Mouse (Mus musculus): ENCODE results near the gene Ifna9. TPM values are rescaled to one million over a fixed set of nuclear protein-coding genes. Genes with fewer than 3 reads are reported as not detected.
"Not testable (repeated sequence)": the region's sequence is repeated elsewhere in the genome, so short reads cannot be mapped to it uniquely, and the experiment has no call there.

Ifna9 gene
- polyA plus RNA-seq, 1 experiment: not detected

GRCm38 (mm10) chr4:88561791-88562190 is 30.4 kb downstream of the Ifna9 start:
- Histone ChIP-seq H3ac (ENCODE audit: control insufficient read depth, insufficient read length, low read depth) (no peak overlapping the region), H3K27me3 (ENCODE audit: control insufficient read depth, insufficient read depth, insufficient read length) (no peaks in the 10 kb centered on the region), H3K79me3 (ENCODE audit: low read depth) (no peaks in the 10 kb centered on the region), H3K79me2 (ENCODE audit: control insufficient read depth, insufficient read depth) (no peaks in the 10 kb centered on the region), H3K36me3 (ENCODE audit: control insufficient read depth, insufficient read depth) (no peaks in the 10 kb centered on the region), H3K4me3 (ENCODE audit: insufficient read depth, poor library complexity, severe bottlenecking) (no peak overlapping the region)
- no peak for TF ChIP-seq CTCF (IDR thresholded peaks at IDR 0.05; ENCODE audit: control insufficient read depth, insufficient read depth, insufficient read length)
- TF ChIP-seq USF1 (IDR thresholded peaks at IDR 0.05; ENCODE audit: low read depth): no peak
- no peak for TF ChIP-seq MYOD1 (IDR thresholded peaks at IDR 0.05; ENCODE audit: control insufficient read depth, insufficient read length, low read depth)
- TF ChIP-seq FOSL1 (IDR thresholded peaks at IDR 0.05; ENCODE audit: insufficient read depth, low read length, poor library complexity, severe bottlenecking): no peak
- TF ChIP-seq CEBPB (IDR thresholded peaks at IDR 0.05; ENCODE audit: low read depth): no peak
- no peak for TF ChIP-seq MYOG (IDR thresholded peaks at IDR 0.05; ENCODE audit: control insufficient read depth, extremely low read depth, insufficient read length)
- TF ChIP-seq MAX (IDR thresholded peaks at IDR 0.05): no peak

- not testable (repeated sequence) for H3K79me2 ChIP-seq (ENCODE audit: control insufficient read depth, insufficient read depth); H3K27me3 ChIP-seq (ENCODE audit: control insufficient read depth, insufficient read depth, insufficient read length); H3K36me3 ChIP-seq (ENCODE audit: control insufficient read depth, insufficient read depth); H3K79me3 ChIP-seq (ENCODE audit: low read depth); H3ac ChIP-seq (ENCODE audit: control insufficient read depth, insufficient read length, low read depth); H3K4me3 ChIP-seq (ENCODE audit: insufficient read depth, poor library complexity, severe bottlenecking)
Measured at GRCm38 (mm10) chr4:88558145-88558544, 34.0 kb downstream of the Ifna9 start, which contains the start of gene Ifna15. Gene Ifna15 (minus strand): TSS chr4:88558245.

DNA sequence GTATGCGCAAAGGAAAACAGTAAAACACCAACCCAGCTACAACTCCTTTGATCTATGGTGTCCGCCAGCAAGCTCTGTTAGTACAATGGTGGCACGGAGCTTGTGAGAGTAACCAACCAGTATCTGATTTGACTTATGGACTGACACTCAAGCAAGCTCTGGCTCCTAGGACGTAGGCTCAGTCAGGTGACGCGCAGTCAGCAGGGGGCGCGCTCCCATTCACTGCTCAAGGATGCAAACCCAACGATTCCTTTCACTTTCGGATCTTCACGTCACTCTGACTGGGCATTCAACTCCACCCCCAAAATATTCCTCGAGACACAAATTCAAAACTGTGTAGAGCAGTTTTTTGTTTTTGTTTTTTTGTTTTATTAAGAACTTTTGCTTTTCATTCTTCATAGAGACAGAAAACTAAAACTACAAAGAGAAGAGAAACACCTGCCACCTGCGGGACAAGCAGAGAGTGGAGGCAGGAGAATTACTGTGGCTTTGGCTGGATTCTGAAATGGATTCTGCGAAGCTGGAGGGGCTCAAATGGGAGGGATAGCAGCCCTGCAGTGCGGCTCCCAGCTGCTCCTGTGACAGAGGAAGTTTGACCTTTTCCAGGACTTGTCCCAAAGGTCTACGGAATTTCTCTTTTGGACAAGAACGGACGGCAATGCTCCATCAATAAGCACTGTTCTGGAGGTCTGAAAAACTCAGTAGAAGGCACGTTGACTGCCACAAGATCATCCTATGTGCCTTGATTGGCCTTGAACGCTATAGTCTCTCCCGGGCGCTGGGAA is 41.8 kb downstream of the Ifna9 start:
- H3K4me3 ChIP-seq (ENCODE audit: insufficient read depth, poor library complexity, severe bottlenecking): peak overlapping the region; percentile 21
- no peaks in the 10 kb centered on the region for H3K79me2 ChIP-seq (ENCODE audit: control insufficient read depth, insufficient read depth)
- peak overlapping the region; percentile 37 for H3ac ChIP-seq (ENCODE audit: control insufficient read depth, insufficient read length, low read depth)
- H3K79me3 ChIP-seq (ENCODE audit: low read depth): no peaks in the 10 kb centered on the region
- no peaks in the 10 kb centered on the region for H3K36me3 ChIP-seq (ENCODE audit: control insufficient read depth, insufficient read depth)
- TF ChIP-seq MAX (IDR thresholded peaks at IDR 0.05): no peak
- peak; percentile 93 for TF ChIP-seq CTCF (IDR thresholded peaks at IDR 0.05; ENCODE audit: control insufficient read depth, insufficient read depth, insufficient read length)
- TF ChIP-seq USF1 (IDR thresholded peaks at IDR 0.05; ENCODE audit: low read depth): peak; percentile 60
- no peaks in the 10 kb centered on the region for H3K27me3 ChIP-seq (ENCODE audit: control insufficient read depth, insufficient read depth, insufficient read length)

GRCm38 (mm10) chr4:88547986-88548385 is 44.2 kb downstream of the Ifna9 start:
- no peak for TF ChIP-seq MYOG (IDR thresholded peaks at IDR 0.05; ENCODE audit: control insufficient read depth, extremely low read depth, insufficient read length)
- no peak for TF ChIP-seq USF1 (IDR thresholded peaks at IDR 0.05; ENCODE audit: low read depth)
- TF ChIP-seq MAX (IDR thresholded peaks at IDR 0.05): no peak
- no peak for TF ChIP-seq CTCF (IDR thresholded peaks at IDR 0.05; ENCODE audit: control insufficient read depth, insufficient read depth, insufficient read length)
- TF ChIP-seq CEBPB (IDR thresholded peaks at IDR 0.05; ENCODE audit: low read depth): no peak
- H3K4me3 ChIP-seq (ENCODE audit: insufficient read depth, poor library complexity, severe bottlenecking): no peak overlapping the region
- no peaks in the 10 kb centered on the region for H3K79me3 ChIP-seq (ENCODE audit: low read depth)
- no peaks in the 10 kb centered on the region for H3K79me2 ChIP-seq (ENCODE audit: control insufficient read depth, insufficient read depth)
- no peaks in the 10 kb centered on the region for H3K36me3 ChIP-seq (ENCODE audit: control insufficient read depth, insufficient read depth)
- H3K27me3 ChIP-seq (ENCODE audit: control insufficient read depth, insufficient read depth, insufficient read length): no peaks in the 10 kb centered on the region
- no peak overlapping the region for H3ac ChIP-seq (ENCODE audit: control insufficient read depth, insufficient read length, low read depth)

- no peaks in the 10 kb centered on the region for H3K79me2 ChIP-seq (ENCODE audit: control insufficient read depth, insufficient read depth)
- no peak overlapping the region for H3K4me3 ChIP-seq (ENCODE audit: insufficient read depth, poor library complexity, severe bottlenecking)
- no peaks in the 10 kb centered on the region for H3K79me3 ChIP-seq (ENCODE audit: low read depth)
- no peak overlapping the region for H3ac ChIP-seq (ENCODE audit: control insufficient read depth, insufficient read length, low read depth)
- H3K36me3 ChIP-seq (ENCODE audit: control insufficient read depth, insufficient read depth): no peaks in the 10 kb centered on the region
- H3K27me3 ChIP-seq (ENCODE audit: control insufficient read depth, insufficient read depth, insufficient read length): no peaks in the 10 kb centered on the region
- TF ChIP-seq MAX (IDR thresholded peaks at IDR 0.05): no peak
- TF ChIP-seq MYOD1 (IDR thresholded peaks at IDR 0.05; ENCODE audit: control insufficient read depth, insufficient read length, low read depth): no peak
- no peak for TF ChIP-seq MYOG (IDR thresholded peaks at IDR 0.05; ENCODE audit: control insufficient read depth, extremely low read depth, insufficient read length)
- no peak for TF ChIP-seq CEBPB (IDR thresholded peaks at IDR 0.05; ENCODE audit: low read depth)
- TF ChIP-seq CTCF (IDR thresholded peaks at IDR 0.05; ENCODE audit: control insufficient read depth, insufficient read depth, insufficient read length): no peak
- TF ChIP-seq USF1 (IDR thresholded peaks at IDR 0.05; ENCODE audit: low read depth): no peak
- TF ChIP-seq FOSL1 (IDR thresholded peaks at IDR 0.05; ENCODE audit: insufficient read depth, low read length, poor library complexity, severe bottlenecking): no peak
Measured at GRCm38 (mm10) chr4:88543649-88544234, 48.4 kb downstream of the Ifna9 start.

Other genes with a start within 250 kb of the Ifna9 start
- 1.7 TPM for gene Hacd4, start 153.5 kb downstream of the Ifna9 start, polyA plus RNA-seq (2012; fragmentation: generic; extraction: Trizol)
- not detected for gene Ifnb1, start 69.6 kb downstream of the Ifna9 start, polyA plus RNA-seq (2012; fragmentation: generic; extraction: Trizol)
- not detected for gene Ifna15, start 34.1 kb downstream of the Ifna9 start, polyA plus RNA-seq (2012; fragmentation: generic; extraction: Trizol)
- gene Ifna14, start 20.6 kb downstream of the Ifna9 start, polyA plus RNA-seq (2012; fragmentation: generic; extraction: Trizol): not detected
- gene Ifna12, start 11.0 kb upstream of the Ifna9 start, polyA plus RNA-seq (2012; fragmentation: generic; extraction: Trizol): not detected
- not detected for gene C87499, start 42.0 kb upstream of the Ifna9 start, polyA plus RNA-seq (2012; fragmentation: generic; extraction: Trizol)
- not detected for gene Ifna13, start 52.1 kb upstream of the Ifna9 start, polyA plus RNA-seq (2012; fragmentation: generic; extraction: Trizol)
- not detected for gene Ifna16, start 84.5 kb upstream of the Ifna9 start, polyA plus RNA-seq (2012; fragmentation: generic; extraction: Trizol)
- gene Ifna2, start 91.5 kb upstream of the Ifna9 start, polyA plus RNA-seq (2012; fragmentation: generic; extraction: Trizol): not detected
- gene Ifnab, start 99.0 kb upstream of the Ifna9 start, polyA plus RNA-seq (2012; fragmentation: generic; extraction: Trizol): not detected
- gene Gm26566, start 129.4 kb upstream of the Ifna9 start, polyA plus RNA-seq (2012; fragmentation: generic; extraction: Trizol): 1.9 TPM
- 11.6 TPM for gene Klhl9, start 130.1 kb upstream of the Ifna9 start, polyA plus RNA-seq (2012; fragmentation: generic; extraction: Trizol)
- not detected for gene Gm13271, start 162.5 kb upstream of the Ifna9 start, polyA plus RNA-seq (2012; fragmentation: generic; extraction: Trizol)
- gene Gm13283, start 167.7 kb upstream of the Ifna9 start, polyA plus RNA-seq (2012; fragmentation: generic; extraction: Trizol): not detected
- gene Gm13290, start 181.4 kb upstream of the Ifna9 start, polyA plus RNA-seq (2012; fragmentation: generic; extraction: Trizol): 1.3 TPM
- not detected for gene Gm13289, start 184.5 kb upstream of the Ifna9 start, polyA plus RNA-seq (2012; fragmentation: generic; extraction: Trizol)
- not detected for gene Gm13272, start 187.5 kb upstream of the Ifna9 start, polyA plus RNA-seq (2012; fragmentation: generic; extraction: Trizol)
- gene Ifnz, start 189.7 kb upstream of the Ifna9 start, polyA plus RNA-seq (2012; fragmentation: generic; extraction: Trizol): not detected
- 0.92 TPM for gene Gm13276, start 193.3 kb upstream of the Ifna9 start, polyA plus RNA-seq (2012; fragmentation: generic; extraction: Trizol)
- gene Gm13277, start 196.2 kb upstream of the Ifna9 start, polyA plus RNA-seq (2012; fragmentation: generic; extraction: Trizol): not detected
- gene Gm13278, start 199.2 kb upstream of the Ifna9 start, polyA plus RNA-seq (2012; fragmentation: generic; extraction: Trizol): not detected
- gene Gm13275, start 202.1 kb upstream of the Ifna9 start, polyA plus RNA-seq (2012; fragmentation: generic; extraction: Trizol): 0.42 TPM
- not detected for gene Gm13279, start 205.0 kb upstream of the Ifna9 start, polyA plus RNA-seq (2012; fragmentation: generic; extraction: Trizol)
- not detected for gene Gm13285, start 207.3 kb upstream of the Ifna9 start, polyA plus RNA-seq (2012; fragmentation: generic; extraction: Trizol)
- 0.42 TPM for gene Gm13287, start 210.9 kb upstream of the Ifna9 start, polyA plus RNA-seq (2012; fragmentation: generic; extraction: Trizol)
- 0.18 TPM for gene Gm13288, start 213.1 kb upstream of the Ifna9 start, polyA plus RNA-seq (2012; fragmentation: generic; extraction: Trizol)
- gene Ifna7, start 223.8 kb upstream of the Ifna9 start, polyA plus RNA-seq (2012; fragmentation: generic; extraction: Trizol): not detected
- not detected for gene Ifna11, start 227.6 kb upstream of the Ifna9 start, polyA plus RNA-seq (2012; fragmentation: generic; extraction: Trizol)
- gene Ifna6, start 235.0 kb upstream of the Ifna9 start, polyA plus RNA-seq (2012; fragmentation: generic; extraction: Trizol): not detected
- not detected for gene Ifna5, start 243.1 kb upstream of the Ifna9 start, polyA plus RNA-seq (2012; fragmentation: generic; extraction: Trizol)
- not detected for gene Ifna4, start 249.5 kb upstream of the Ifna9 start, polyA plus RNA-seq (2012; fragmentation: generic; extraction: Trizol)

Data from C2C12 (cell line).